21 mouse cellular contexts compared by ENCODE assay signal in the genomic region with DNA sequence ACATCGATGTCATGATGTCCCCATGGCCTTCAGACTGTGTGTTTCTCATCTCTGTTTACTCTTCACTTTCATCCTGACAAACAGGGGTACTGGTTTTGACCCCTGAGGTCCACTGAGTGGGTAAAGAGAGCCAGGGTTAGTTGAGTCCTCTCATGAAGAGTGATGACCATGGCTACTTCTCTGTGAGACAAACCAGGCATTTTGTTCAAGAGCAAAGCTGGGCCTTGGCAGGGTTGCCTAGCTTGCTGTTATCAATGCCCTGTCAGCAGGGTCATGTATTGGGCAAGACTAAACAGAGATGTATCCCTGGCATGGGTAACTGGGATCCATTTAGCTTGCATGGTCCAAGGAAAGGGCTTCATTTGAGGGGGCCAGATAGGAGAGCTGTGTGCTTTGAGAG.
DNase-seq lines count a peak whose midpoint lies in the region; ATAC-seq lines count a peak whose summit lies in the region.
"Had no signal": no experiment of that assay in that cellular context is flagged by ENCODE, and none has a peak within 500 bp of the region (broad histone marks: within the 10 kb centered on the region; RNA-seq: fewer than 3 reads in every experiment).

No protein-coding gene starts in this region.

- 58% methylated on average over 1 of the region's 1 CpGs for WGBS in liver, embryonic 16.5 days (ENCODE audit: insufficient replicate concordance)
- 90% methylated on average over 1 of the region's 1 CpGs for WGBS in heart, embryonic 12.5 days
- 96% methylated on average over 1 of the region's 1 CpGs for WGBS in forebrain, embryonic 14.5 days

- no peaks in the 10 kb centered on the region for H3K9me3 ChIP-seq in liver, embryonic 16.5 days (replicated peaks; ENCODE audit: control insufficient read depth, low read length)
- no peaks in the 10 kb centered on the region for H3K9me3 ChIP-seq in heart, embryonic 12.5 days (replicated peaks)
- H3K9me3 ChIP-seq in forebrain, embryonic 14.5 days (replicated peaks; ENCODE audit: control insufficient read depth, low read length), result no peaks in the 10 kb centered on the region
- H3K9me3 ChIP-seq: embryonic facial prominence, embryonic 15.5 days; liver, embryonic 13.5 days; midbrain, embryonic 13.5 days; neural tube, embryonic 12.5 days had no signal

- no peaks in the 10 kb centered on the region for H3K36me3 ChIP-seq in liver, embryonic 16.5 days (ENCODE audit: control insufficient read depth, insufficient read depth)
- H3K36me3 ChIP-seq in heart, embryonic 12.5 days, result no peaks in the 10 kb centered on the region
- no peaks in the 10 kb centered on the region for H3K36me3 ChIP-seq in forebrain, embryonic 14.5 days (ENCODE audit: control insufficient read depth, insufficient read depth, low read length)
- H3K36me3 ChIP-seq: embryonic facial prominence, embryonic 15.5 days; liver, embryonic 13.5 days; midbrain, embryonic 13.5 days; neural tube, embryonic 12.5 days had no signal

- intact Hi-C loops in heart, postnatal 10 days (cut with DNase I), result loop anchor here (2.0 kb wide), 1 partner anchor 48 kb away; no protein-coding TSS in a partner anchor

- DNase-seq in liver, result no peak
- peak; percentile 85 to 88 for DNase-seq in heart, postnatal 10 days
- DNase-seq in gastrocnemius, adult 18-20 months (ENCODE audit: low spot score), result no peak
- no peak for DNase-seq in forebrain, embryonic 14.5 days (ENCODE audit: low spot score)
- no peak for DNase-seq in left cerebral cortex, adult 11 months (ENCODE audit: low spot score)
- DNase-seq: cerebellum, adult 2 months; cerebellum, postnatal 36 days; forebrain, postnatal 0 days; kidney, adult 8-10 months; kidney, postnatal 14 days; left cerebral cortex, postnatal 4 days; liver, embryonic 13.5 days; thymus, adult 2 months had no signal

- no peak overlapping the region for H3K27ac ChIP-seq in liver, embryonic 16.5 days (ENCODE audit: low read length)
- no peak overlapping the region for H3K27ac ChIP-seq in heart, embryonic 12.5 days (ENCODE audit: poor library complexity, severe bottlenecking)
- H3K27ac ChIP-seq in forebrain, embryonic 14.5 days (ENCODE audit: low read depth, low read length), result no peak overlapping the region
- H3K27ac ChIP-seq: embryonic facial prominence, embryonic 15.5 days; hindbrain, embryonic 14.5 days; left cerebral cortex, adult 2 months; liver, embryonic 13.5 days; midbrain, embryonic 13.5 days; neural tube, embryonic 12.5 days had no signal

- no peak overlapping the region for H3K4me3 ChIP-seq in liver, embryonic 16.5 days (ENCODE audit: low read depth, low read length)
- no peak overlapping the region for H3K4me3 ChIP-seq in heart, embryonic 12.5 days
- no peak overlapping the region for H3K4me3 ChIP-seq in forebrain, embryonic 14.5 days (ENCODE audit: low read depth, low read length)
- H3K4me3 ChIP-seq: embryonic facial prominence, embryonic 15.5 days; left cerebral cortex, adult 2 months; liver, embryonic 13.5 days; midbrain, embryonic 13.5 days; neural tube, embryonic 12.5 days had no signal

- H3K9ac ChIP-seq in liver, embryonic 16.5 days (ENCODE audit: low read depth, low read length), result no peak overlapping the region
- H3K9ac ChIP-seq in heart, embryonic 12.5 days, result no peak overlapping the region
- H3K9ac ChIP-seq in forebrain, embryonic 14.5 days (ENCODE audit: low read length), result no peak overlapping the region
- H3K9ac ChIP-seq: embryonic facial prominence, embryonic 15.5 days; forebrain, postnatal 0 days; hindbrain, embryonic 14.5 days; liver, embryonic 13.5 days; midbrain, embryonic 13.5 days; neural tube, embryonic 12.5 days had no signal

- no peaks in the 10 kb centered on the region for H3K27me3 ChIP-seq in liver, embryonic 16.5 days (ENCODE audit: control insufficient read depth, insufficient read depth, low read depth, low read length)
- no peaks in the 10 kb centered on the region for H3K27me3 ChIP-seq in heart, embryonic 12.5 days (replicated peaks)
- H3K27me3 ChIP-seq in forebrain, embryonic 14.5 days (replicated peaks; ENCODE audit: control insufficient read depth, insufficient read depth, low read length), result no peaks in the 10 kb centered on the region
- H3K27me3 ChIP-seq: embryonic facial prominence, embryonic 15.5 days; liver, embryonic 13.5 days; midbrain, embryonic 13.5 days; neural tube, embryonic 12.5 days had no signal

- no peak overlapping the region for H3K4me2 ChIP-seq in liver, embryonic 16.5 days (ENCODE audit: low read depth, low read length)
- H3K4me2 ChIP-seq in heart, embryonic 12.5 days, result no peak overlapping the region
- no peak overlapping the region for H3K4me2 ChIP-seq in forebrain, embryonic 14.5 days (ENCODE audit: low read length)
- H3K4me2 ChIP-seq: embryonic facial prominence, embryonic 15.5 days; hindbrain, embryonic 14.5 days; liver, embryonic 13.5 days; midbrain, embryonic 13.5 days; neural tube, embryonic 12.5 days had no signal

- peak; percentile 59 for ATAC-seq in liver, embryonic 16.5 days (ENCODE audit: low read depth)
- ATAC-seq in heart, embryonic 12.5 days (ENCODE audit: insufficient number of reproducible peaks, low FRiP score), result peak; percentile 77
- no peak for ATAC-seq in forebrain, embryonic 14.5 days
- ATAC-seq: forebrain, postnatal 0 days; lung, postnatal 0 days; midbrain, embryonic 13.5 days had no signal

- no peaks in the 10 kb centered on the region; the same call in 1 of the 2 replicates for H3K4me1 ChIP-seq in liver, embryonic 16.5 days (ENCODE audit: control insufficient read depth, low read depth, low read length)
- peaks cover 32% of the 10 kb centered on the region for H3K4me1 ChIP-seq in heart, embryonic 12.5 days (replicated peaks)
- no peaks in the 10 kb centered on the region for H3K4me1 ChIP-seq in forebrain, embryonic 14.5 days (ENCODE audit: control insufficient read depth, insufficient read depth, low read length)
- H3K4me1 ChIP-seq: midbrain, embryonic 13.5 days; neural tube, embryonic 12.5 days had no signal

Comparison
In these comparisons a context has a peak if more than half of its experiments do, and no peak if none do; other contexts are left out.
1. DNase-seq: peak in heart, postnatal 10 days (2 of 2); none in liver (single experiment), gastrocnemius, adult 18-20 months (single experiment), forebrain, embryonic 14.5 days (single experiment) and left cerebral cortex, adult 11 months (single experiment).